Mouse (Mus musculus) forebrain, embryonic 14.5 days (tissue): ENCODE results near the gene Nxn. TPM values are rescaled to one million over a fixed set of nuclear protein-coding genes. Genes with fewer than 3 reads are reported as not detected.

Experiments
- ATAC-seq: fragments of 200-750 bp; cut with Nextera tagmentation; 2 replicates; pipeline ENCODE4 v1.8.0; 2017; ENCODE audit warnings: mild to moderate bottlenecking, moderate library complexity
- DNase-seq: peaks from one replicate; pipeline ENCODE4 v3.0.0-alpha.2; 2015; ENCODE audit warnings: low spot score
- H3K27ac ChIP-seq: fragments of 300-500 bp; sonication (generic); 2 replicates; pipeline ENCODE4 v1.5.1; 2014; ENCODE audit warnings: low read depth, mild to moderate bottlenecking, control low read depth, low read length, moderate library complexity
- H3K27me3 ChIP-seq: fragments of 300-500 bp; sonication (generic); replicated peaks from 2 replicates; pipeline ENCODE4 v1.6.1; 2014; ENCODE audit warnings: low read length, control low read depth, mixed read lengths; ENCODE audit not compliant: control insufficient read depth, insufficient read depth
- H3K36me3 ChIP-seq: fragments of 300-500 bp; sonication (generic); 2 replicates; pipeline ENCODE4 v1.6.1; 2014; ENCODE audit warnings: low read length, control low read depth; ENCODE audit not compliant: control insufficient read depth, insufficient read depth
- H3K4me1 ChIP-seq: fragments of 300-500 bp; sonication (generic); 2 replicates; pipeline ENCODE4 v1.6.1; 2014; ENCODE audit warnings: antibody characterized with exemption, low read length, control low read depth; ENCODE audit not compliant: control insufficient read depth, insufficient read depth
- H3K4me2 ChIP-seq: fragments of 300-500 bp; sonication (generic); 2 replicates; pipeline ENCODE4 v1.6.1; 2014; ENCODE audit warnings: mild to moderate bottlenecking, control low read depth, low read length
- H3K4me3 ChIP-seq: fragments of 300-500 bp; sonication (generic); 2 replicates; pipeline ENCODE4 v1.5.1; 2014; ENCODE audit warnings: low read depth, low read length, control low read depth
- H3K9ac ChIP-seq: fragments of 300-500 bp; sonication (generic); 2 replicates; pipeline ENCODE4 v1.6.1; 2014; ENCODE audit warnings: mild to moderate bottlenecking, low read length, control low read depth, moderate library complexity
- H3K9me3 ChIP-seq: fragments of 300-500 bp; sonication (generic); replicated peaks from 2 replicates; pipeline ENCODE4 v1.6.1; 2016; ENCODE audit warnings: low read length, control low read depth, mixed read lengths; ENCODE audit not compliant: control insufficient read depth
- WGBS: fragments of 180-500 bp; shearing (Covaris S2); extraction: QIAGEN DNeasy Blood & Tissue Kit; methylation state at CpG from one replicate; pipeline ENCODE4 v1.1.7; 2014; 5-methylcytosine and 5-hydroxymethylcytosine counted together
- polyA plus RNA-seq: library from polyadenylated mRNA; unstranded; fragments of >200 nt; fragmentation: Nextera tagmentation; extraction: Ambion mirVana; gene quantifications from 2 replicates; pipeline ENCODE4 v1.2.1, GENCODE M21; 2014

Nxn gene
- polyA plus RNA-seq, 1 experiment from 2014 or later: 21.2 TPM

GRCm38 (mm10) chr11:76255431-76256001 lies 143.4 kb downstream of the Nxn start:
- 38% methylated on average over 4 of the region's 4 CpGs for whole genome bisulfite sequencing
- Histone ChIP-seq H3K9ac (no peak overlapping the region), H3K27me3 (no peaks in the 10 kb centered on the region), H3K4me1 (peaks cover 12% of the 10 kb centered on the region), H3K4me3 (no peak overlapping the region), H3K27ac (peak overlapping the region; percentile 14; the same call in 1 of the 2 replicates), H3K36me3 (peaks cover 8% of the 10 kb centered on the region), H3K9me3 (no peaks in the 10 kb centered on the region), H3K4me2 (no peak overlapping the region)
- ATAC-seq: peak; percentile 48; the same call in 1 of the 2 replicates
- DNase-seq: peak; percentile 78

GRCm38 (mm10) chr11:76253918-76254264 lies 145.0 kb downstream of the Nxn start:
- H3K36me3 ChIP-seq: peaks cover 22% of the 10 kb centered on the region
- peaks cover 9% of the 10 kb centered on the region for H3K4me1 ChIP-seq
- no peaks in the 10 kb centered on the region for H3K9me3 ChIP-seq
- H3K4me2 ChIP-seq: no peak overlapping the region
- H3K27me3 ChIP-seq: no peaks in the 10 kb centered on the region
- H3K27ac ChIP-seq: no peak overlapping the region
- WGBS: 74% methylated on average over 4 of the region's 4 CpGs
- ATAC-seq (no peak), DNase-seq (no peak)
- no peak overlapping the region for H3K4me3 ChIP-seq
- H3K9ac ChIP-seq: no peak overlapping the region

- no peaks in the 10 kb centered on the region for H3K27me3 ChIP-seq
- no peaks in the 10 kb centered on the region for H3K9me3 ChIP-seq
- no peak overlapping the region for H3K4me2 ChIP-seq
- DNase-seq: peak; percentile 89
- H3K27ac ChIP-seq: no peak overlapping the region
- peak; percentile 87 for ATAC-seq
- no peak overlapping the region for H3K9ac ChIP-seq
- H3K4me3 ChIP-seq: no peak overlapping the region
- WGBS: 53% methylated on average over 5 of the region's 5 CpGs
- H3K4me1 ChIP-seq: peaks cover 9% of the 10 kb centered on the region
- peaks cover 26% of the 10 kb centered on the region for H3K36me3 ChIP-seq
These were observed 145.6 kb downstream of the Nxn start for GRCm38 (mm10) chr11:76253145-76253917.

GRCm38 (mm10) chr11:76252036-76252435 lies 146.9 kb downstream of the Nxn start:
- H3K4me1 ChIP-seq: peaks cover 9% of the 10 kb centered on the region
- ATAC-seq (no peak), DNase-seq (no peak)
- H3K9me3 ChIP-seq: no peaks in the 10 kb centered on the region
- WGBS: 54% methylated on average over 3 of the region's 3 CpGs
- H3K27ac ChIP-seq: no peak overlapping the region; the same call in 1 of the 2 replicates
- peaks cover 31% of the 10 kb centered on the region for H3K36me3 ChIP-seq
- H3K27me3 ChIP-seq: no peaks in the 10 kb centered on the region
- H3K9ac ChIP-seq: no peak overlapping the region
- H3K4me2 ChIP-seq: no peak overlapping the region
- H3K4me3 ChIP-seq: no peak overlapping the region

GRCm38 (mm10) chr11:76247239-76247638 lies 151.7 kb downstream of the Nxn start:
- H3K4me2 ChIP-seq: no peak overlapping the region
- no peak overlapping the region for H3K9ac ChIP-seq
- DNase-seq: no peak
- peaks cover 8% of the 10 kb centered on the region for H3K4me1 ChIP-seq
- H3K36me3 ChIP-seq: peaks cover 31% of the 10 kb centered on the region
- H3K27me3 ChIP-seq: no peaks in the 10 kb centered on the region
- ATAC-seq: no peak
- H3K4me3 ChIP-seq: no peak overlapping the region
- H3K27ac ChIP-seq: no peak overlapping the region
- H3K9me3 ChIP-seq: no peaks in the 10 kb centered on the region
- 39% methylated on average over 2 of the region's 2 CpGs for WGBS

GRCm38 (mm10) chr11:76246439-76246838 lies 152.5 kb downstream of the Nxn start:
- H3K27ac ChIP-seq: no peak overlapping the region
- H3K36me3 ChIP-seq: peaks cover 31% of the 10 kb centered on the region
- H3K9ac ChIP-seq: no peak overlapping the region
- H3K9me3 ChIP-seq: no peaks in the 10 kb centered on the region
- no peak overlapping the region for H3K4me2 ChIP-seq
- no peaks in the 10 kb centered on the region for H3K27me3 ChIP-seq
- H3K4me1 ChIP-seq: peaks cover 8% of the 10 kb centered on the region
- ATAC-seq (no peak), DNase-seq (no peak)
- H3K4me3 ChIP-seq: no peak overlapping the region

- Histone ChIP-seq H3K27me3 (no peaks in the 10 kb centered on the region), H3K4me3 (peak overlapping the region; percentile 75), H3K36me3 (peaks cover 25% of the 10 kb centered on the region; the same call in 1 of the 2 replicates), H3K4me2 (peak overlapping the region; percentile 89), H3K4me1 (peaks cover 8% of the 10 kb centered on the region), H3K9me3 (no peaks in the 10 kb centered on the region), H3K27ac (no peak overlapping the region), H3K9ac (peak overlapping the region; percentile 87)
- DNase-seq (no peak), ATAC-seq (no peak; the same call in 1 of the 2 replicates)
- WGBS: 3% methylated on average over 34 of the region's 34 CpGs
These were observed 155.0 kb downstream of the Nxn start for GRCm38 (mm10) chr11:76243811-76244546.

- DNase-seq (peak; percentile 96), ATAC-seq (peak; percentile 93)
- H3K36me3 ChIP-seq: peaks cover 20% of the 10 kb centered on the region; the same call in 1 of the 2 replicates
- H3K4me3 ChIP-seq: peak within 1 kb of the TSS; percentile 75
- H3K9me3 ChIP-seq: no peaks in the 10 kb centered on the region
- H3K4me2 ChIP-seq: peak within 1 kb of the TSS; percentile 89
- H3K27me3 ChIP-seq: no peaks in the 10 kb centered on the region
- WGBS: 1% methylated on average over 59 of the region's 61 CpGs
- H3K9ac ChIP-seq: peak within 1 kb of the TSS; percentile 87
- 0 out of 2 replicates have a peak within 1 kb of the TSS, but pooled peaks have one; percentile 31 for H3K27ac ChIP-seq
- H3K4me1 ChIP-seq: peaks cover 8% of the 10 kb centered on the region
These were observed 155.8 kb downstream of the Nxn start, which contains the start of the genes Mrm3 and Glod4 for GRCm38 (mm10) chr11:76242901-76243810. Gene Mrm3 (plus strand): TSS chr11:76243715. Gene Glod4 (minus strand): TSS chr11:76243725.
